Mouse (Mus musculus) thymus, adult 2 months (tissue): Measurements from ENCODE around the gene Cecr2.

Experiments
- CTCF ChIP-seq: fragments of 200-500 bp; IDR thresholded peaks from 2 replicates; pipeline ENCODE4 v1.5.1; 2012; ENCODE audit warnings: mild to moderate bottlenecking, control low read depth, low read length, moderate library complexity, borderline replicate concordance; ENCODE audit not compliant: control insufficient read depth, poor library complexity, insufficient read depth; ENCODE audit errors: extremely low read depth
- POLR2A ChIP-seq: fragments of 200-500 bp; IDR thresholded peaks from 2 replicates; pipeline ENCODE4 v1.6.1; 2012; ENCODE audit warnings: mild to moderate bottlenecking, low read length, control low read depth, moderate library complexity; ENCODE audit not compliant: control insufficient read depth, poor library complexity, insufficient read depth; ENCODE audit errors: extremely low read depth

GRCm38 (mm10) chr6:120627096-120627495, 39.1 kb upstream of the Cecr2 start:
- TF ChIP-seq POLR2A (no peak), CTCF (no peak)
